Mouse (Mus musculus) ES-E14 (cell line): ENCODE measurements at regions not wholly inside any gene's neighbourhood (a gene's known extent, or its start where the extent isn't known, plus 50 kb on each side); places are given as distances from the start of the nearest gene placed in this dataset.

ENCODE experiments used
- DNase-seq: peaks from one replicate; pipeline ENCODE4 v3.0.0-alpha.2; 2013; ENCODE audit warnings: low read depth, low spot score
- H3K27ac ChIP-seq: 2 replicates; pipeline ENCODE4 v1.5.1; 2012; ENCODE audit warnings: low read depth, mild to moderate bottlenecking, low read length, moderate library complexity, mixed read lengths; ENCODE audit not compliant: poor library complexity, insufficient read depth, severe bottlenecking
- H3K36me3 ChIP-seq: 2 replicates; pipeline ENCODE4 v1.6.1; 2012; ENCODE audit warnings: mild to moderate bottlenecking, low read length, moderate library complexity, mixed read lengths; ENCODE audit not compliant: control insufficient read depth, poor library complexity, insufficient read depth, severe bottlenecking
- H3K4me1 ChIP-seq, 2 experiments: fragments of 150-350 bp in 1 of 2; sonication (generic) in 1 of 2; 2 replicates each; pipeline ENCODE4 v1.6.1; 2012; ENCODE audit warnings: low read length in 2 of 2, mild to moderate bottlenecking in 1 of 2, mixed read lengths in 1 of 2; ENCODE audit not compliant: control insufficient read depth in 2 of 2, insufficient read depth in 2 of 2, poor library complexity in 1 of 2
- H3K4me3 ChIP-seq, 2 experiments: fragments of 150-350 bp in 1 of 2; sonication (generic) in 1 of 2; 2 replicates each; pipeline ENCODE4 v1.5.1; 2012; ENCODE audit warnings: low read length in 2 of 2, low read depth in 1 of 2, mild to moderate bottlenecking in 1 of 2, mixed read lengths in 1 of 2; ENCODE audit not compliant: insufficient read depth in 1 of 2, poor library complexity in 1 of 2, severe bottlenecking in 1 of 2
- H3K9ac ChIP-seq: 2 replicates; pipeline ENCODE4 v1.6.1; 2012; ENCODE audit warnings: low read depth, mild to moderate bottlenecking, low read length, mixed read lengths; ENCODE audit not compliant: poor library complexity, insufficient read depth, severe bottlenecking
- H3K9me3 ChIP-seq: fragments of 150-350 bp; sonication (generic); 2 replicates; pipeline ENCODE4 v1.6.1; 2012; ENCODE audit warnings: low read depth, mild to moderate bottlenecking, low read length; ENCODE audit not compliant: control insufficient read depth, insufficient read depth
- CHD2 ChIP-seq: IDR thresholded peaks from 2 replicates; pipeline ENCODE4 v1.6.1; 2014; ENCODE audit warnings: mild to moderate bottlenecking, low read depth, low read length, inconsistent platforms
- HCFC1 ChIP-seq: IDR thresholded peaks from 2 replicates; pipeline ENCODE4 v1.6.1; 2012; ENCODE audit warnings: low read length, inconsistent platforms, borderline replicate concordance; ENCODE audit not compliant: insufficient read depth
- MAFK ChIP-seq: IDR thresholded peaks from 2 replicates; pipeline ENCODE4 v1.6.1; 2014; ENCODE audit warnings: mild to moderate bottlenecking, low read depth, low read length, inconsistent platforms; ENCODE audit not compliant: insufficient read depth
- ZC3H11A ChIP-seq: IDR thresholded peaks from 2 replicates; pipeline ENCODE4 v1.6.1; 2012; ENCODE audit warnings: low read depth, mild to moderate bottlenecking, inconsistent platforms, low read length, borderline replicate concordance
- ZNF384 ChIP-seq: IDR thresholded peaks from 2 replicates; pipeline ENCODE4 v1.6.1; 2012; ENCODE audit warnings: low read depth, low read length, inconsistent platforms
- in situ Hi-C, 2 experiments: fragments of 600-800 bp; cut with MboI; formaldehyde crosslinking; loops; one replicate each; pipeline ENCODE4 v1.15.1; 2025; ENCODE audit warnings: low sequenced_read_pairs in 2 of 2, inconsistent platforms in 1 of 2; ENCODE audit not compliant: unreplicated experiment in 2 of 2

GRCm38 (mm10) chr4:150715051-150715450, 63.1 kb upstream of the Slc45a1 start:
- Histone ChIP-seq H3K27ac (no peak overlapping the region), H3K36me3 (no peaks in the 10 kb centered on the region), H3K9me3 (no peaks in the 10 kb centered on the region), H3K9ac (no peak overlapping the region), H3K4me1 (no peaks in the 10 kb centered on the region), H3K4me3 (no peak overlapping the region)
- no peak for DNase-seq
- TF ChIP-seq ZNF384 (no peak), CHD2 (no peak), HCFC1 (no peak), ZC3H11A (no peak), MAFK (no peak)
- in situ Hi-C loops = no loop called here

GRCm38 (mm10) chr4:150713291-150713690, 61.3 kb upstream of the Slc45a1 start:
- in situ Hi-C loops = no loop called here
- H3K27ac ChIP-seq = no peak overlapping the region
- H3K36me3 ChIP-seq = no peaks in the 10 kb centered on the region
- TF ChIP-seq ZC3H11A (no peak), ZNF384 (no peak), MAFK (no peak), HCFC1 (no peak), CHD2 (no peak)
- H3K9me3 ChIP-seq = no peaks in the 10 kb centered on the region
- no peak overlapping the region for H3K9ac ChIP-seq
- no peaks in the 10 kb centered on the region for H3K4me1 ChIP-seq
- H3K4me3 ChIP-seq = no peak overlapping the region
- no peak for DNase-seq

GRCm38 (mm10) chr4:150712856-150713255, 60.9 kb upstream of the Slc45a1 start:
- H3K9me3 ChIP-seq = no peaks in the 10 kb centered on the region
- no peaks in the 10 kb centered on the region for H3K36me3 ChIP-seq
- DNase-seq = no peak
- TF ChIP-seq ZC3H11A = no peak
- TF ChIP-seq HCFC1 = no peak
- no peak for TF ChIP-seq MAFK
- TF ChIP-seq ZNF384 = no peak
- TF ChIP-seq CHD2 = no peak
- no peaks in the 10 kb centered on the region for H3K4me1 ChIP-seq
- no peak overlapping the region for H3K27ac ChIP-seq
- no peak overlapping the region for H3K4me3 ChIP-seq
- in situ Hi-C loops = no loop called here
- no peak overlapping the region for H3K9ac ChIP-seq

- H3K9me3 ChIP-seq = no peaks in the 10 kb centered on the region
- H3K9ac ChIP-seq = no peak overlapping the region
- in situ Hi-C loops = no loop called here
- TF ChIP-seq ZC3H11A (no peak), MAFK (no peak), HCFC1 (no peak), CHD2 (no peak), ZNF384 (no peak)
- DNase-seq = no peak
- H3K27ac ChIP-seq = no peak overlapping the region
- H3K36me3 ChIP-seq = no peaks in the 10 kb centered on the region
- H3K4me3 ChIP-seq = no peak overlapping the region
- no peaks in the 10 kb centered on the region for H3K4me1 ChIP-seq
These were observed 59.7 kb upstream of the Slc45a1 start for GRCm38 (mm10) chr4:150711646-150712045.
